Mouse (Mus musculus) bone marrow macrophage, adult 2 months (primary cell): Measurements from ENCODE around the gene Nebl. TPM values are rescaled to one million over a fixed set of nuclear protein-coding genes. Genes with fewer than 3 reads are reported as not detected.

Source experiments
- H3K27ac ChIP-seq: 2 replicates; pipeline ENCODE4 v1.5.1; 2012; ENCODE audit warnings: low read depth, low read length; ENCODE audit not compliant: insufficient read depth
- H3K4me1 ChIP-seq: 2 replicates; pipeline ENCODE4 v1.6.1; 2012; ENCODE audit warnings: low read length; ENCODE audit not compliant: control insufficient read depth, insufficient read depth
- H3K4me3 ChIP-seq: 2 replicates; pipeline ENCODE4 v1.5.1; 2012; ENCODE audit warnings: mild to moderate bottlenecking, low read length, moderate library complexity; ENCODE audit not compliant: insufficient read depth
- CTCF ChIP-seq: IDR thresholded peaks from 2 replicates; pipeline ENCODE4 v1.5.1; 2012; ENCODE audit warnings: low read depth, mild to moderate bottlenecking, low read length, moderate library complexity
- POLR2A ChIP-seq: IDR thresholded peaks from 2 replicates; pipeline ENCODE4 v1.6.1; 2012; ENCODE audit warnings: mild to moderate bottlenecking, low read depth, low read length, borderline replicate concordance
- polyA plus RNA-seq: library from polyadenylated mRNA; stranded (reverse); fragments of >200 nt; gene quantifications from 2 replicates; pipeline ENCODE4 v1.2.4, GENCODE M21; 2012; ENCODE audit not compliant: missing spikeins, insufficient read depth, insufficient read length

Nebl gene
- polyA plus RNA-seq, 1 experiment = not detected

- H3K4me1 ChIP-seq = no peaks in the 10 kb centered on the region
- H3K27ac ChIP-seq = no peak overlapping the region
- no peak overlapping the region for H3K4me3 ChIP-seq
- TF ChIP-seq POLR2A = no peak
- TF ChIP-seq CTCF = no peak
Observed at GRCm38 (mm10) chr2:17422967-17423366, 308.3 kb downstream of the Nebl start.

- Histone ChIP-seq H3K4me1 (no peaks in the 10 kb centered on the region), H3K27ac (no peak overlapping the region)
- TF ChIP-seq CTCF = no peak
Observed at GRCm38 (mm10) chr2:17415347-17415746, 315.9 kb downstream of the Nebl start.

GRCm38 (mm10) chr2:17414324-17414723 is 316.9 kb downstream of the Nebl start:
- H3K4me3 ChIP-seq = no peak overlapping the region
- no peaks in the 10 kb centered on the region for H3K4me1 ChIP-seq
- H3K27ac ChIP-seq = no peak overlapping the region
- no peak for TF ChIP-seq CTCF
- no peak for TF ChIP-seq POLR2A

More at GRCm38 (mm10) chr2:17415347-17415746, 315.9 kb downstream of the Nebl start:
- H3K4me3 ChIP-seq = no peak overlapping the region

- no peak for TF ChIP-seq POLR2A
- no peak for TF ChIP-seq CTCF
- H3K27ac ChIP-seq = no peak overlapping the region
Observed at GRCm38 (mm10) chr2:17413496-17414268, 317.6 kb downstream of the Nebl start.

GRCm38 (mm10) chr2:17409276-17409675 is 322.0 kb downstream of the Nebl start:
- Histone ChIP-seq H3K27ac (no peak overlapping the region), H3K4me1 (no peaks in the 10 kb centered on the region), H3K4me3 (no peak overlapping the region)
- TF ChIP-seq POLR2A (no peak), CTCF (no peak)

More at GRCm38 (mm10) chr2:17413496-17414268, 317.6 kb downstream of the Nebl start:
- Histone ChIP-seq H3K4me1 (no peaks in the 10 kb centered on the region), H3K4me3 (no peak overlapping the region)

- TF ChIP-seq CTCF (no peak), POLR2A (no peak)
- Histone ChIP-seq H3K27ac (no peak overlapping the region), H3K4me1 (no peaks in the 10 kb centered on the region), H3K4me3 (no peak overlapping the region)
Observed at GRCm38 (mm10) chr2:17405899-17406531, 325.2 kb downstream of the Nebl start.

GRCm38 (mm10) chr2:17402511-17402910 is 328.8 kb downstream of the Nebl start:
- Histone ChIP-seq H3K27ac (no peak overlapping the region), H3K4me1 (no peaks in the 10 kb centered on the region), H3K4me3 (no peak overlapping the region)
- TF ChIP-seq POLR2A = no peak
- TF ChIP-seq CTCF = no peak

- H3K4me3 ChIP-seq = no peak overlapping the region
- no peak overlapping the region for H3K27ac ChIP-seq
- no peak for TF ChIP-seq CTCF
- no peak for TF ChIP-seq POLR2A
- no peaks in the 10 kb centered on the region for H3K4me1 ChIP-seq
Observed at GRCm38 (mm10) chr2:17396235-17396634, 335.0 kb downstream of the Nebl start.

GRCm38 (mm10) chr2:17391389-17391788 is 339.9 kb downstream of the Nebl start:
- no peak for TF ChIP-seq POLR2A
- no peak for TF ChIP-seq CTCF
- no peak overlapping the region for H3K27ac ChIP-seq

GRCm38 (mm10) chr2:17390513-17391200 is 340.6 kb downstream of the Nebl start:
- Histone ChIP-seq H3K4me1 (no peaks in the 10 kb centered on the region), H3K27ac (no peak overlapping the region), H3K4me3 (no peak overlapping the region)
- TF ChIP-seq CTCF (no peak), POLR2A (no peak)

More at GRCm38 (mm10) chr2:17391389-17391788, 339.9 kb downstream of the Nebl start:
- Histone ChIP-seq H3K4me1 (no peaks in the 10 kb centered on the region), H3K4me3 (no peak overlapping the region)
